Mouse (Mus musculus) small intestine, adult 2 months (tissue): ENCODE results near the gene Dclk2.

Source experiments
- CTCF ChIP-seq: fragments of 200-500 bp; IDR thresholded peaks from 2 replicates; pipeline ENCODE4 v1.5.1; 2012; ENCODE audit warnings: low read depth, mild to moderate bottlenecking, control low read depth, inconsistent platforms, low read length, moderate library complexity, mixed read lengths; ENCODE audit not compliant: insufficient replicate concordance, insufficient read length; ENCODE audit errors: extremely low read depth
- POLR2A ChIP-seq: fragments of 200-500 bp; IDR thresholded peaks from 2 replicates; pipeline ENCODE4 v1.6.1; 2012; ENCODE audit warnings: low read depth, mild to moderate bottlenecking, control low read depth, inconsistent platforms, low read length, moderate library complexity

DNA sequence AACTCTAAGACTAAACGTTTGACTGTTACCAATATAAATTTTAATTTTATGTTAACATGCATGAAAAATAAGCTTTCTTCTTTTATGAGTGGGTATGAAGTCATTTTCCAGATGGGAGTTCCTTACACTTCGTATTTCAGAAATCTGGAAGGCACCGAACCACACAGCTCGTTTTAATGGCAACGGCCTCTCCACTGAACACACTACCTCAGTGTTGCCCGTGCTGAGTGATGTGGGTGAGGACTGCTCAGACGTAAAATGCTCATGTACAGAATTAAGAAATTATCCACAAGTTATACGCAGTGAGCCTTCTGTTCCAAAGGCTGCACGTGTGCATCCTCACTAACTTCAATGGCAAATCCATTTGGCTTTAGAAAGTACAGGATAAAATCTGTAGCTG lies 113.8 kb downstream of the Dclk2 start:
- TF ChIP-seq CTCF (no peak), POLR2A (no peak)
